Mouse (Mus musculus): ENCODE measurements around the gene Nfix.
"Not testable (repeated sequence)": the region's sequence is repeated elsewhere in the genome, so short reads cannot be mapped to it uniquely, and the experiment has no call there.

Gene Nfix

GRCm38 (mm10) chr8:84832034-84832717, 32.0 kb upstream of the Nfix start:
- peak; percentile 86 for DNase-seq

GRCm38 (mm10) chr8:84831490-84831889, 31.3 kb upstream of the Nfix start, which contains the start of gene Gadd45gip1:
Gadd45gip1 (plus strand) TSS chr8:84831522.
- DNase-seq, result peak in 1 of 2 experiments; percentile 42

GRCm38 (mm10) chr8:84826518-84826917, 26.4 kb upstream of the Nfix start:
- not testable (repeated sequence) for DNase-seq

- no peak for DNase-seq
These were observed 25.5 kb upstream of the Nfix start for GRCm38 (mm10) chr8:84825636-84826035.

- peak; percentile 70 to 73 for DNase-seq
These were observed 23.5 kb upstream of the Nfix start for GRCm38 (mm10) chr8:84823653-84824052.

- no peak for DNase-seq
These were observed 22.6 kb upstream of the Nfix start, which contains the start of gene Dand5 for GRCm38 (mm10) chr8:84822723-84823122. Dand5 (minus strand) TSS chr8:84822823.

GRCm38 (mm10) chr8:84816117-84816516, 16.0 kb upstream of the Nfix start:
- no peak for DNase-seq

- peak; percentile 93 to 97 for DNase-seq
These were observed 15.4 kb upstream of the Nfix start for GRCm38 (mm10) chr8:84815547-84815946.

GRCm38 (mm10) chr8:84814555-84815441, 14.7 kb upstream of the Nfix start:
- DNase-seq, result no peak

- DNase-seq, result no peak
These were observed 14.1 kb upstream of the Nfix start for GRCm38 (mm10) chr8:84814240-84814554.

- no peak for DNase-seq
These were observed 13.7 kb upstream of the Nfix start for GRCm38 (mm10) chr8:84813830-84814229.

- peak; percentile 77 to 86 for DNase-seq
These were observed 12.9 kb upstream of the Nfix start for GRCm38 (mm10) chr8:84813059-84813458.

- DNase-seq, result no peak
These were observed 11.2 kb upstream of the Nfix start for GRCm38 (mm10) chr8:84811303-84811702.

- peak; percentile 95 to 97 for DNase-seq
These were observed 10.8 kb upstream of the Nfix start for GRCm38 (mm10) chr8:84810896-84811295.

GRCm38 (mm10) chr8:84809941-84810280, 9.8 kb upstream of the Nfix start:
- no peak for DNase-seq

- no peak for DNase-seq
These were observed 9.2 kb upstream of the Nfix start for GRCm38 (mm10) chr8:84809109-84809940.

GRCm38 (mm10) chr8:84806031-84806430, 5.9 kb upstream of the Nfix start:
- no peak for DNase-seq

- DNase-seq, result peak; percentile 76 to 81
These were observed 810 bp downstream of the Nfix start for GRCm38 (mm10) chr8:84799136-84799931.

GRCm38 (mm10) chr8:84798446-84799135, 1.6 kb downstream of the Nfix start:
- DNase-seq, result no peak

- DNase-seq, result no peak
These were observed 2.2 kb downstream of the Nfix start for GRCm38 (mm10) chr8:84797971-84798370.

GRCm38 (mm10) chr8:84797256-84797797, 2.8 kb downstream of the Nfix start:
- DNase-seq, result no peak

All from lung, postnatal 4 days (tissue).